Mouse (Mus musculus) fat pad, adult 2 months (tissue): ENCODE results near the gene Atxn7.

ENCODE experiments used
- DNase-seq: peaks from one replicate; pipeline ENCODE4 v3.0.0-alpha.2; 2011; ENCODE audit warnings: low read depth, low spot score; ENCODE audit errors: extremely low read depth

Atxn7 gene

GRCm38 (mm10) chr14:14104930-14105318 is 143.7 kb downstream of the Atxn7 start:
- DNase-seq: no peak

- DNase-seq: peak; percentile 19
Measured at GRCm38 (mm10) chr14:14110710-14111109, 149.5 kb downstream of the Atxn7 start.

- peak; percentile 18 for DNase-seq
Measured at GRCm38 (mm10) chr14:14120230-14121096, 159.2 kb downstream of the Atxn7 start, which contains the start of gene Psmd6. Psmd6 (minus strand) TSS chr14:14120984.
